Mouse (Mus musculus) 3134 (cell line): ENCODE measurements around the gene Smlr1.
A peak's percentile ranks its signal among the peaks of the same experiment; 100 is the strongest.

Experiments
- DNase-seq: peaks from one replicate; pipeline ENCODE4 v3.0.0-alpha.2; 2011; ENCODE audit warnings: low spot score; ENCODE audit not compliant: insufficient read length; ENCODE audit errors: extremely low read depth

The Smlr1 gene

GRCm38 (mm10) chr10:25535891-25536331 lies at the start of gene Smlr1:
Smlr1 (minus strand) TSS chr10:25536267.
- DNase-seq: no peak

DNA sequence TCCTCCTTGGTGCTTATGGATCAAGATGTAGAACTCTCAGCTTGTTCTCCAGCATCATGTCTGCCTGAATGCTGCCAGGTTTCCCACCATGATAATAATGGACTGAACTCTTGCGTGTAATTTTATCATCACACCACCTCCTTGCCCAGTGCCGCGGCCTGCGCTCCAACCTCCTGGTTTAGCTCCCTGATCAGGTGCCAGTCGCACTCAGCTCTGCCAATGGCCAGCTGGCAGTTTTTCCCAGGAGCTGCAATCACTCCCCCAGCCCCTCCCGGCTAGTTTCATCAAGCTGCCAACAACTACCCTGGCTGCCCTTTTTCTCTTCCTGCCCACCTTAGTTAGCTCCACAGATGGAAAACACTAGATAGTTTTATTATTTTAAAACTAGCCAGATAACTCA lies 48.8 kb upstream of the Smlr1 start:
- DNase-seq: no peak

- no peak for DNase-seq
These were observed 44.0 kb upstream of the Smlr1 start for GRCm38 (mm10) chr10:25580066-25580465.

DNA sequence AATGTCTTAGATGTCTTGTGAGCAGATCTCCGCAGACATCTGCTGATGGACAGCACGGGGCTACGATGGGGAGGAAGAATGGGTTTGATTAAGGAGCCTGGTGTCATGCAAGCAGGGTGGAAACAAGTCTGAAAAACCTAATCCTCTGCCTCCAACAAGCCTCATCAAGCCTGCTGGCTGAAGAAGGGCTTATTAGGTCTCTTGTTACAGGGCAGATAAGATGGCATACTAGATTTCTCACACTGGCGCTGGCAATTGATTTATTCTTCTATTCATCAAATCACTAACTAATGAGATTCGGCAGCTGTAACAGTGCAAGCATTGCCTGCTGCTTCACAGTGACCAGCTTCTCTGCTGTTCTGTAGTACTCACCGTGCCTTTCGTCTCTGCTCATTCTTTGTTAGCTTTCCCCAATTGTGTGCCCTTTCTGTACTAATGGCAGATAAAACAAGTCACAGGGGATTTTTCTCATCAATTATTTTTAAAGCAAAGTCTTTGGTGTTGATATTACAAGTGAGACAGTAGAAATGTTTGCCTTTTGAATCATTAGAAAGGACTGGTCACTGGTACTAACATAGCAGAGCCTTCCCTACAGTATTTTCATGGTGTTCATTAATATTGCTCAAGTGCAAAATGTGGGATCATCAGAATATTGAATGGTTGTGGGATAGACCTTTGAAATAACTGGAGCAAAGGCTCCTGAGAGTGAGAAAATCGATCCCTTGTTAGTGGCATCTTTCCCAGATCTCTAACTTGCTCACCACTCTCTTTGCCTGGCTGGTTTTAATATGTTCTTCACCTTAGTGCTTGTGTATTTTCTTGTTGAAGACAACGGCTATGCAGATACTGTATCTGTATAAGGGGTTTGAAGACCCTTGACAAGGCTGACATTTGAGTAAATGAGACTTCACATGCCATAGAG lies 35.5 kb upstream of the Smlr1 start:
- DNase-seq: no peak

GRCm38 (mm10) chr10:25552936-25553335 lies 16.9 kb upstream of the Smlr1 start:
- DNase-seq: no peak

GRCm38 (mm10) chr10:25541097-25541496 lies 5.0 kb upstream of the Smlr1 start:
- no peak for DNase-seq

- DNase-seq: no peak
These were observed 3.7 kb upstream of the Smlr1 start for GRCm38 (mm10) chr10:25539771-25540168.

- DNase-seq: no peak
These were observed 3.2 kb upstream of the Smlr1 start for GRCm38 (mm10) chr10:25539146-25539770.

DNA sequence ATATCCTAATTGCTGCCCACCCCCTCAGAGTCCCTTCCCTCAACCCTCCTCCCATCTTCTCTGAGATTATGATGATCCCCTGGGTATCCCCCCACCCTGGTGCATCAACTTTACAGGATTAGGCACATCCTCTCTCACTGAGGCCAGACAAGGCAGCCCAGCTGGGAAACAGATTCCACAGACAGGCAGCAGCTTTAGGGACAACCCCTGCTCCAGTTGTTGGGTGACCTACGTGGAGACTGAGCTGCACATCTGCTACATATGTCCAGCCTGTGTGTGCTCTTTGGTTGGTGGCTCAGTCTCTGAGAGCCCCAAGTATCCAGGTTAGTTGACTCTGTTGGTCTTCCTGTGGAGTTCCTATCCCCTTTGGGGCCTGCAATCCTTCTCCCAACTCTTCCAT lies 2.7 kb upstream of the Smlr1 start:
- DNase-seq: no peak

- no peak for DNase-seq
These were observed 554 bp upstream of the Smlr1 start for GRCm38 (mm10) chr10:25536621-25537020.

DNA sequence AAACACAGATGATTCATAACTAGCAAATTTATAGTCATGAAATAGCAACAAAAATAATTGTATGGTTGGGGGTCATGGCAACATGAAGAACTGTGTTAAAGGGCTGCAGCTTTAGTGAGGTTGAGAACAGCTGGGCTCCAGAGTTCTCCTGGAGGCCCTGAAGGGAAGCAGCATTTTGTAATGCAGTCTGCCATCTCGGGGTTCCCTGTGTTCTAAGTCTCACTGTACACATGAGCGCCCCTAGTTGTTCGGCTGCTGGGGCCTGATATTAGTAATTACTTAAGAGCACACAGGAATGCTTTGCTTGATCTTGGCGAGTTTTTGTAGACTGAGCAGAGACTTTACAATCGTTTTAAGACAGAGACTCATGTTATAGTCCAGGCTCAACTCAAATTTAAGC lies 1.6 kb downstream of the Smlr1 start:
- no peak for DNase-seq

DNA sequence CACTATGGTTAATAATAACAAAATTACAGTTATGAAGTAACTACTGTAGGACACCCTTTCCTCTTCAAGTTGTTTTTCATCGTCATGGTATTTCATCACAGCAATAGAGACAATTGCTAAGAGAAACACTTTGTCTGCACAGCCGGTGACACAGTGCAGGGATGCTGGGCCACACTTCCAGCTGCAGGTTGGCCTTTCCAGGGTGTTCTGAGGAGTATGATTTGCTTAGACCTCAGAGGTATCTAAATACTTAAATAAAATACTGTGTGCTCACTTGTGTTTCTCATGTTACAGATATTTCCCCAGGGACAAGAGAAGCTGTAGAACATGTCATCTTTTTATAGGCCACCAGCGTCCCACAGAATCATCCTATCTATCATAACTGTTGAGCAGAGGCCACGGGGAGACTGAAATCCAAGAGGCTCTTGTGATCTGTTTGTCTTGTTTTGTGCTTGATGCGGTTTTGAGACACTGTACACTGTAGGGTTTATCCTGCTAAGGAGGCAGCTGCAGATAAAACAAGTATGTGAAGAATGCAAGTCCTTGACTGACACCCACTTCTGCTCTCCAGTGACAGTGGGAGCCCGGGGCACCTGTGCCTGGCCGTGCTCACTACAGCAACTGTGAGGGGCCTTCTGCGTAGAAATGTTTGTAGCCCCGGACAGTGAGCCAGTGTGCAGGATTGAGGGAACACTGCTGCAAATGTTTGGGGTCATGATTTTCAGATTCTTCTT lies 2.4 kb downstream of the Smlr1 start:
- no peak for DNase-seq

GRCm38 (mm10) chr10:25533105-25533504 lies 3.0 kb downstream of the Smlr1 start:
- DNase-seq: no peak

DNA sequence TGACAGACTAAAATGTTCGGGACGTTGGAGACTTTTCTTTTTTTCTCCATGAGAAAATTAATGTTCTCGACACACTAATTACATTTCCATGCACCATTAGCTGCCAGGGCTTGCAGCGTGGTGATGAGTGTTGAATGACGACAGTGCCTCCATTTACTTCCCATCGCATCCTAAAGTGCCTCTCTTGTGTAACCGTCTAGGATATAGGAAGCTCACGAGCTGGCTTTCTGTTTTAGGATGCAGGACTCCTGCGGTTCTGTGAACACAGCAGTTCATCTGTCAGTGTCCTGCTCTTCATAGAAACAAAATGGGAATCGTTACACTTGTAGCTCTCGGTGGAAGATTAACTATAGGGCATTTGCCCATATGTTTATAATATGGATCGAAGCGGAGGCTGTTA lies 4.7 kb downstream of the Smlr1 start:
- no peak for DNase-seq

DNA sequence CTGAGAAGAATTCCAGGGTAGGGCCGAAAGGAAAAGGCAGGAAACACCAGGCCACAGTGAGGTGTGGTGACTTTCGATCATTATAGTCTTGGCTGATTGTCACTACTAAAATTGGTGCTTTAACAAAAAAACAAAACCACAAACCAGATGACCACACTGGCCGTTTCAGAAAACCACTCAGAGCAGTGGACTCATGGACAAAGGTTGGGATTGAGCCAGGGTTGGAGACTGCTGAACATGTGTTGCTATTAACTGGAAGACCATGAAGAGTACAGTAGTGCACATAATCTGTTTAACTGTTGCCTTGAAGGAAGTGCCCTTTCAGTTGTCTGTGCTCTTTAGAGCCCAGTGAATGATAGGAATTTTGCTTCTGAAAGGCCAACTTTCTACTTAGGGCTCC lies 8.9 kb downstream of the Smlr1 start:
- peak; percentile 20 for DNase-seq

GRCm38 (mm10) chr10:25526622-25527021 lies 9.4 kb downstream of the Smlr1 start:
- DNase-seq: no peak

- no peak for DNase-seq
These were observed 9.9 kb downstream of the Smlr1 start for GRCm38 (mm10) chr10:25526156-25526555.

DNA sequence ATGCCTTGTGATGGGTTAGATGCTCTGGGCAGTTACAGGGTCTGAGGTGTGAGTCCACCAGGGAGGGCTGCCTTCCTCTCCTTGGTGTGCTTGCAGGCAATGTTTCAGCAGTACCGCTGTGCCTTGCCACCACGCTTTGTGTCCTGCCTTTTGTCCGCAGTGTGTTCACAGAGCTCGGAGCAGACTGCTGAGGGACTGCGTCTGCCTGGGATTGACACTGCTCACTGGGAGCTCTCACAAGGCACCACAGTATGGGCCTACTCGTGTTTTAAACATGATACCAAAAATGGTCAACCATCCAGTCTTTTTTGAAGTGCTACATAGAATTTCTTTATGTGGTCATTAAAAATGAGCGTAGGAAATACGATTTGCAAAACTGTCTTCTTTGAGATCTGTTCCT lies 12.3 kb downstream of the Smlr1 start:
- no peak for DNase-seq

DNA sequence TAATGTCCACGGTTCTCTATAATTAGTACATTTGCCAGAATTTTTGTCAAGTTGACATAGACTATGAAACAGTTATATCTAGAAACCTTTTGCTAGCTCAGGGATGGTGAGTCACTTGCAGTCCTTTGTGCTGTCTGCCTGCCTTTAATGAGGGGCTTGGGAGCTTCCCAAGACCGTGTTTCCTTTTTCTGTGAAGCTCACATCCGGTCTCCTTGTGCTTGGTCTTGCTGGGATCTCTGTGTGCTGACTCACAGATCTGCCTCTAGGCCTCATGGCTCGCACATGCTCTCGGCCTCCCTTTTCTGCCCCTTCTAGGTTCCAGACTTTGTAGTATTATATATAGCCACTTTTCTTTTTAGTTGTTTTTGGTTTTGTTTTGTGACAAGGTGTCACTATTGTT lies 15.6 kb downstream of the Smlr1 start:
- DNase-seq: no peak

DNA sequence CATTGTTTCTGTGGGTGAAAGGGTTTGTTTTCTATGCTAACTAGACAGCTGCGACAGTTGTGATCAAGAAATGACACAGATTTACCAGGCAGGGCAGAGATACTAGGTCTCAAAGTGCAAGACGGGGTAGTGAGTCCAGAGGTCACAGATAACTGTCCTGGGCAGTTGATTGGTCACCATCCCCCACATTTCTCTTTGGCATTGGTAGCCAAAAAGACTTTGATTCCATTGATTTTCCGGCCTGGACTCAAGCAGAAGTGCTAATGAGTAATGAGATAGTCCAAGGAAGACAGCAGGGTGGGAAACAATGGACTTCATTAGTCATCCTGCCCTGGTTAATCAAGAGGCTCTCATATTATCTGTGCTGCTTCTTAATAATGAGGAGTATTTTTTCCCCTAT lies 16.1 kb downstream of the Smlr1 start:
- DNase-seq: no peak

DNA sequence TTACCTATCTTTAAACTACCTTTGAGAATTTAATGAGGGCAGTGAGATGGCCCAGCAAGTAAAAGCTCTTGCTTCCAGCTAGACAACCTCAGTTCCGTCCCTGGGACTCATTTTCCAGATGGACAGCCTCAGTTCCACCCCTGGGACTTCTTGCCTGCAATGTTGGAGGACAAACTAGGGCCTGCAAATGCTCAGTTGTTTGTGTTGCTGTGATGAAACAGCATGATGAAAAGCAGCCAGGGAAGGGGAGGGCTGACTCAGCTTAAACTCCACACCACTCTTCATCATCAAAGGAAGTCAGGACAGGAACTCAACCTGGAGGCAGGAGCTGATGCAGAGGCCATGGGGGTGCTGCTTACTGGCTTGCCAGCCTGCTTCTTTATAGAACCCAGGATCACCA lies 22.2 kb downstream of the Smlr1 start:
- no peak for DNase-seq
